Mouse (Mus musculus) liver, embryonic 14.5 days (tissue): ENCODE measurements around the gene Prr23a3. TPM values are rescaled to one million over a fixed set of nuclear protein-coding genes. Genes with fewer than 3 reads are reported as not detected.

ENCODE experiments used
- ATAC-seq: fragments of 200-750 bp; cut with Nextera tagmentation; 2 replicates; pipeline ENCODE4 v1.8.0; 2017; ENCODE audit warnings: moderate number of reproducible peaks, mild to moderate bottlenecking, moderate library complexity; ENCODE audit not compliant: insufficient read depth
- DNase-seq, 3 experiments: peaks; one replicate each; pipeline ENCODE4 v3.0.0-alpha.2; 2012 to 2013; ENCODE audit warnings: low read depth in 3 of 3, low spot score in 3 of 3
- H3K27ac ChIP-seq: fragments of 300-500 bp; sonication (generic); 2 replicates; pipeline ENCODE4 v1.5.1; 2014; ENCODE audit warnings: moderate library complexity, mild to moderate bottlenecking, control low read depth, inconsistent platforms
- H3K27me3 ChIP-seq: fragments of 300-500 bp; sonication (generic); 2 replicates; pipeline ENCODE4 v1.6.1; 2014; ENCODE audit warnings: mild to moderate bottlenecking, low read length, moderate library complexity; ENCODE audit not compliant: control insufficient read depth, insufficient read depth
- H3K36me3 ChIP-seq: fragments of 300-500 bp; sonication (generic); replicated peaks from 2 replicates; pipeline ENCODE4 v1.6.1; 2014; ENCODE audit warnings: low read depth; ENCODE audit not compliant: control insufficient read depth, insufficient read depth
- H3K4me1 ChIP-seq, 2 experiments: fragments of 200-500 bp in 1 of 2; fragments of 300-500 bp in 1 of 2; sonication (generic) in 1 of 2; replicated peaks; 2 replicates each; pipeline ENCODE4 v1.6.1; 2012 to 2014; ENCODE audit warnings: antibody characterized with exemption in 1 of 2, inconsistent platforms in 1 of 2, low read length in 1 of 2; ENCODE audit not compliant: control insufficient read depth in 2 of 2, insufficient read depth in 2 of 2
- H3K4me2 ChIP-seq: fragments of 300-500 bp; sonication (generic); 2 replicates; pipeline ENCODE4 v1.6.1; 2014; ENCODE audit warnings: low read depth, mild to moderate bottlenecking, control low read depth, moderate library complexity
- H3K4me3 ChIP-seq, 2 experiments: fragments of 200-500 bp in 1 of 2; fragments of 300-500 bp in 1 of 2; sonication (generic) in 1 of 2; 2 replicates each; pipeline ENCODE4 v1.5.1; 2012 to 2014; ENCODE audit warnings: low read depth in 2 of 2, low read length in 2 of 2, mild to moderate bottlenecking in 2 of 2, control low read depth in 1 of 2, inconsistent platforms in 1 of 2, moderate library complexity in 1 of 2; ENCODE audit not compliant: insufficient read depth in 1 of 2
- H3K9ac ChIP-seq: fragments of 300-500 bp; sonication (generic); replicated peaks from 2 replicates; pipeline ENCODE4 v1.6.1; 2014; ENCODE audit warnings: mild to moderate bottlenecking, control low read depth, moderate library complexity
- H3K9me3 ChIP-seq: fragments of 300-500 bp; sonication (generic); 2 replicates; pipeline ENCODE4 v1.6.1; 2016; ENCODE audit warnings: low read length, mixed read lengths; ENCODE audit not compliant: control insufficient read depth
- CTCF ChIP-seq: IDR thresholded peaks from 2 replicates; pipeline ENCODE4 v1.5.1; 2016; ENCODE audit warnings: antibody characterized with exemption, low read depth, control low read depth
- EP300 ChIP-seq: IDR thresholded peaks from 2 replicates; pipeline ENCODE4 v1.6.1; 2016; ENCODE audit warnings: antibody characterized with exemption, low read depth
- WGBS: fragments of 180-500 bp; shearing (Covaris S2); extraction: QIAGEN DNeasy Blood & Tissue Kit; methylation state at CpG from one replicate; pipeline ENCODE4 v1.1.7; 2014; ENCODE audit not compliant: insufficient replicate concordance; 5-methylcytosine and 5-hydroxymethylcytosine counted together
- polyA plus RNA-seq, 2 experiments: library from polyadenylated mRNA; depleted of rRNA in 1 of 2; stranded (reverse) in 1 of 2; unstranded in 1 of 2; fragments of >200 nt; fragmentation: Nextera tagmentation in 1 of 2; extraction: Ambion mirVana in 1 of 2; gene quantifications; 2 replicates each; pipeline versions ENCODE4 v1.2.1 to v1.2.3; 2012 to 2014

Gene Prr23a3
- polyA plus RNA-seq, 2 experiments: not detected

DNA sequence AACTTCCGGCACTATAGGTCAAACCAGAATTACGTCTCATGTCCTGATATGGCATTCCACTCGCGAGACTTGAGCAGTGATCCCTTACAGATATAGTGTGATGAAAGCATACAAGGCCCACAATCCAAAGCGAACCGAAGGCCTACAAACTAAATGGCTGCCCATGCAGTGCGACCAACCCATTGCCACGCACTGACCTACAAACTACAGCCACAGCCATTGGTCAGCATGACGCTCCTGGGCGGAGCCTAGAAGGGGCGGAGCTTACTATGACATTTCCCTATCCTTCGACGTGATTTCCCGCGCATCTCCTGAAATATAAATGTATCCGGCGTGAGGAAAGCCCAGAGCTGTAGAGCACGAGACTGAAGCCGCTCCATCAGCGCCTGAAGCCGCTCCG is 22.4 kb upstream of the Prr23a3 start, which contains the start of gene Prr23a1:
Prr23a1 (plus strand) TSS at position 387 of the 400 bp plus-strand sequence.
- no peak for DNase-seq
- 48% methylated on average over 22 of the region's 22 CpGs for WGBS
- H3K27me3 ChIP-seq: no peaks in the 10 kb centered on the region

DNA sequence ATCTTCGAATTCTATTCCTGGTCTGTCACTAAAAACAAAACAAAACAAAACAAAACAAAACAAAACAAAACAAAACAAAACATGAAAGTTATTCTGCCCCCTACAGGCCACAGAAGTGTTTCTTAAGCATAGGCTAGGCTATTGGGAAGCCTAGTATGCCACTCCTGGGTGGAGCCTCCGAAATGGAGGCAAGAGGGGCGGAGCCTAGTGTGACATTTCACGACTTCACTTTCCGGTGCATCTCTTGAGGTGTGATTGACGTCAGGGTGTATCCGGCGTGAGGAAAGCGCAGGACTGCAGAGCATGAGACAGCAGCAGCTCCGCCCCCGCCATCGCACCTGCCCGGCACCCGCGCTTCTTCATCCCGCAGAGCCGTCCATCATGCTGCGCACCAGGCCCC is 8.4 kb upstream of the Prr23a3 start, which contains the start of gene Prr23a2:
Prr23a2 (plus strand) TSS at position 285 of the 400 bp plus-strand sequence.
- no peak for TF ChIP-seq EP300
- TF ChIP-seq CTCF: no peak
- no peak for ATAC-seq
- WGBS: 61% methylated on average over 18 of the region's 18 CpGs
- H3K4me3 ChIP-seq: no peak within 1 kb of the TSS
- no peaks in the 10 kb centered on the region for H3K4me1 ChIP-seq
- no peak for DNase-seq
- no peaks in the 10 kb centered on the region for H3K36me3 ChIP-seq
- H3K27ac ChIP-seq: no peak within 1 kb of the TSS
- no peaks in the 10 kb centered on the region for H3K27me3 ChIP-seq
- H3K9ac ChIP-seq: no peak within 1 kb of the TSS
- no peak within 1 kb of the TSS for H3K4me2 ChIP-seq
- no peaks in the 10 kb centered on the region for H3K9me3 ChIP-seq

More for the DNA sequence above, 22.4 kb upstream of the Prr23a3 start, which contains the start of gene Prr23a1:
- Histone ChIP-seq H3K4me1 (no peaks in the 10 kb centered on the region), H3K27ac (no peak within 1 kb of the TSS), H3K9me3 (no peaks in the 10 kb centered on the region), H3K4me2 (no peak within 1 kb of the TSS), H3K36me3 (no peaks in the 10 kb centered on the region), H3K9ac (no peak within 1 kb of the TSS), H3K4me3 (no peak within 1 kb of the TSS)
- no peak for ATAC-seq
- no peak for TF ChIP-seq EP300
- no peak for TF ChIP-seq CTCF

DNA sequence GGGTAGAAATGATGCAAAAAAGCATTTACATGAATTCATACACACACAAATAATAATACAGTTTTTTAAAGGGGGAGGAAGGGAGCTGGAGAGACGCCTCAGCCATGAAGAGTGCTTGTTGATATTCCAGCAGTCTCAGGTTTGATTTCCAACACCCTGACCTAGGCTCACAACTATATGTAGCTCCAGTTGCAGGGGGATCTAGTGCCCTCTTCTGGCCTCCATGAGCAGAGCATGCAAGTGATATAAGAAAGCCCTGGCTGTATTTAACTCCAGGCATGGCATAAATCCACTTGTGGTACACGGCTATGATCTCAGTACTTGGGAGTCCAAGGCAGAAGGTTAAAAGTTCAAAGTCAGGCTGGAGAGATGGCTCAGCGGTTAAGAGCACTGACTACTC is 1.1 kb upstream of the Prr23a3 start:
- 41% methylated on average over 3 of the region's 3 CpGs for WGBS
- DNase-seq (no peak), ATAC-seq (no peak)
- TF ChIP-seq EP300: no peak
- TF ChIP-seq CTCF: 0 out of 2 replicates have a peak, but pooled peaks have one; percentile 16
- Histone ChIP-seq H3K4me3 (no peak overlapping the region), H3K9me3 (no peaks in the 10 kb centered on the region), H3K27ac (no peak overlapping the region), H3K36me3 (no peaks in the 10 kb centered on the region), H3K27me3 (no peaks in the 10 kb centered on the region), H3K4me2 (no peak overlapping the region), H3K4me1 (no peaks in the 10 kb centered on the region), H3K9ac (no peak overlapping the region)

DNA sequence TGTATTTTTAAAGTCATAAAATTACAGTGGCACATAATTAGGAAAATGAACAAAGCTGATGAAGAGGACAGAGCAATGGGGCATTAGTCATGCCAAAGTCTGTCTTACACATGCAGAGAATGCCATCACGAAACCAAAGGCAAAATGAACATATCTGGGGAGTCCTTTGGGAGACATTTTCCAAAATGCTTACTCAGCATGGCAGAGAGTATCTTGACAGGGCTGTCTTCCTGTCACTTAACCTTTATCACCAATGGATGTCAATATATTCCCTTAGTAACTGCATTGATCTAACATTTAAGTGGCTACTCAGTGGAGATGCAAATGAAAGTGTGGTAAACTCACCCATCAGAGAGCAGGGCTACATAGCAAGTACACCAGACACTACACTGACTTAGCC is 36.9 kb downstream of the Prr23a3 start:
- ATAC-seq (no peak), DNase-seq (no peak)
- no peaks in the 10 kb centered on the region for H3K4me1 ChIP-seq
- H3K27ac ChIP-seq: no peak overlapping the region
- TF ChIP-seq CTCF (no peak), EP300 (no peak)
- 47% methylated on average over 1 of the region's 1 CpGs for WGBS
- peaks cover 4% of the 10 kb centered on the region for H3K9me3 ChIP-seq
- no peak overlapping the region for H3K9ac ChIP-seq
- H3K27me3 ChIP-seq: no peaks in the 10 kb centered on the region
- H3K36me3 ChIP-seq: no peaks in the 10 kb centered on the region
- H3K4me2 ChIP-seq: no peak overlapping the region
- no peak overlapping the region for H3K4me3 ChIP-seq

DNA sequence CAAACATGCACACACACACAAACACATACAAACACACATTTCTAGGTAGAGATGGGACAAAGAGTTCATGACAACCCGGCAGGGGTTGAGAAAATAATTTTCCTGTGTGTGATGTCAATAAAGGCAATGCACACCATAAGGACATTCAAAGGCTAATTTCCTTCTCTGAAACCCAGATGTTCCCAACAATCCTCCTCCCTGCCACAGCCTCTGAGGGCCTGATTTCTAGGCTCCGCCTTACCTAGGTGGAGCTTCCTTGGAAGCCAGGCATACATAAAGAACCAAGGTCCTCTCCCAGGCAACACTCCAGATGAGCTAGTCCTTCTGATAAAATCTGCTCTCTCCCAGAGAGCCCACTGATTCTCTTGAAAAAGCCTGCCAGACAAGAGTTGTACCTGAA is 38.3 kb downstream of the Prr23a3 start, which contains the start of gene 7420426K07Rik:
7420426K07Rik (plus strand) TSS at position 301 of the 400 bp plus-strand sequence.
- Histone ChIP-seq H3K27me3 (no peaks in the 10 kb centered on the region), H3K4me1 (no peaks in the 10 kb centered on the region), H3K4me3 (no peak within 1 kb of the TSS), H3K36me3 (no peaks in the 10 kb centered on the region), H3K9ac (no peak within 1 kb of the TSS), H3K27ac (no peak within 1 kb of the TSS), H3K4me2 (no peak within 1 kb of the TSS), H3K9me3 (no peaks in the 10 kb centered on the region)
- DNase-seq (no peak), ATAC-seq (no peak)
- 54% methylated on average over 2 of the region's 2 CpGs for WGBS
- TF ChIP-seq CTCF: no peak
- TF ChIP-seq EP300: no peak

Other genes with a start within 250 kb of the Prr23a3 start
- gene Prr23a1, start 22.3 kb upstream of the Prr23a3 start, polyA plus RNA-seq (2012; rRNA removed): not detected in 2 replicates
- not detected in 2 replicates for gene Prr23a1, start 22.3 kb upstream of the Prr23a3 start, polyA plus RNA-seq (2014; fragmentation: Nextera tagmentation; extraction: Ambion mirVana)
- gene Prr23a2, start 8.3 kb upstream of the Prr23a3 start, polyA plus RNA-seq (2012; rRNA removed): not detected in 2 replicates
- not detected in 2 replicates for gene Prr23a2, start 8.3 kb upstream of the Prr23a3 start, polyA plus RNA-seq (2014; fragmentation: Nextera tagmentation; extraction: Ambion mirVana)
- gene 7420426K07Rik, start 38.4 kb downstream of the Prr23a3 start, polyA plus RNA-seq (2012; rRNA removed): not detected in 2 replicates
- gene 7420426K07Rik, start 38.4 kb downstream of the Prr23a3 start, polyA plus RNA-seq (2014; fragmentation: Nextera tagmentation; extraction: Ambion mirVana): not detected in 2 replicates
- gene Foxl2, start 90.5 kb downstream of the Prr23a3 start, polyA plus RNA-seq (2012; rRNA removed): not detected in 2 replicates
- not detected in 2 replicates for gene Foxl2, start 90.5 kb downstream of the Prr23a3 start, polyA plus RNA-seq (2014; fragmentation: Nextera tagmentation; extraction: Ambion mirVana)
- gene Faim, start 121.6 kb downstream of the Prr23a3 start, polyA plus RNA-seq (2012; rRNA removed): 1.7 and 4.0 TPM in 2 replicates
- gene Faim, start 121.6 kb downstream of the Prr23a3 start, polyA plus RNA-seq (2014; fragmentation: Nextera tagmentation; extraction: Ambion mirVana): 14.0 and 14.4 TPM in 2 replicates
- gene Gm1123, start 170.9 kb downstream of the Prr23a3 start, polyA plus RNA-seq (2012; rRNA removed): 0.03 and 0.05 TPM in 2 replicates
- not detected in 2 replicates for gene Gm1123, start 170.9 kb downstream of the Prr23a3 start, polyA plus RNA-seq (2014; fragmentation: Nextera tagmentation; extraction: Ambion mirVana)